Mouse (Mus musculus) splenic B cell, adult 2 months (primary cell): ENCODE data around the gene Cav1.

Source experiments
- DNase-seq: peaks from one replicate; pipeline ENCODE4 v3.0.0-alpha.2; 2011; ENCODE audit warnings: low read depth, low spot score
- H3K27me3 ChIP-seq: 2 replicates; pipeline ENCODE4 v1.6.1; 2012; ENCODE audit warnings: mild to moderate bottlenecking, low read length, moderate library complexity, mixed read lengths; ENCODE audit not compliant: control insufficient read depth, poor library complexity, insufficient read depth, severe bottlenecking
- H3K36me3 ChIP-seq: 2 replicates; pipeline ENCODE4 v1.6.1; 2012; ENCODE audit warnings: mild to moderate bottlenecking, low read length, moderate library complexity, mixed read lengths; ENCODE audit not compliant: control insufficient read depth, poor library complexity, insufficient read depth, severe bottlenecking

The Cav1 gene

DNA sequence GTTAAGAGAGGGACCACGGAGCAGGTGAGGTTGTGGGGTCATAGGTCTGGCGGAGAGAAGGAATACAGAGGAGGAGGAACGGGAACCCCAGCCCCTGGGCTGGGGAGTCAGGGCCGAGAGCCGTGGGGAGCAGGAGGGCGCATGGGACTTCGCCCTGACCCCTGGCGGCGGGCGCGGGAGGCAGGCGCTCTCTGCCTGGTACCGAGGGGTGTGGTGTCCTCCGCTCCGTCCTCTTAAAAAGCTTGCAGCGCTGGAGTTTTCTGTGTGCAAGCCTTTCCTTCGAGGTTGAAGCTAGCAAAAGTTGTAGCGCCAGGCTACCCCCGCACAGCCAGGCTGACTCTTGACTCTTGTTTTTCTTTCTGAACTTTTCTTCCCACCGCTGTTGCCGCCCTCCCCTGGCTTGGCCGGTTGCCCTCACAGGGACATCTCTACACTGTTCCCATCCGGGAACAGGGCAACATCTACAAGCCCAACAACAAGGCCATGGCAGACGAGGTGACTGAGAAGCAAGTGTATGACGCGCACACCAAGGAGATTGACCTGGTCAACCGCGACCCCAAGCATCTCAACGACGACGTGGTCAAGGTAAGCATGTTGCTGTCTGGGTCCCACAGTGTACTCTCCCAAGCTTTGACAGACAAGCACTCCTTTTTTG lies 1.5 kb downstream of the Cav1 start:
- DNase-seq, result peak; percentile 40
- no peaks in the 10 kb centered on the region for H3K36me3 ChIP-seq
- peaks cover 3% of the 10 kb centered on the region; the same call in 1 of the 2 replicates for H3K27me3 ChIP-seq

DNA sequence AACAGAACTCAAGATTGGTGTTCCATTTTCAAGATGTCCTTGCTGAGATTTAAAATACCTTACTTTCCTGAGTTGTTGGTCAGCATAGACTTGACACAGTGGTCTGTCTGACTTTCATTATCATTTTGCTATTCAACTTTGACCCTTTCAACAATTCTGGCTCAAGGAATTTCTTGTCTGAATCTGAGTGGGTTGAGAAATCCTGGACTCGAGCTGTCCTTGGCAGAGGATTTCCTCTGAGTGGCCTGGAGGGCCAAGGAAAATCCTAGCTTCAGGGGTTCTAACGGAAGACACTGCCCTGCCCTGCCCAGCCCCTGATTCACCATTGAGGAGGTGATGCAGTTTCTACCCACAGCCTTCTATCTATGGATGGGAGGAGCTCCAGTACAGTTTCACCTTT lies 2.5 kb downstream of the Cav1 start:
- Histone ChIP-seq H3K27me3 (peaks cover 3% of the 10 kb centered on the region; the same call in 1 of the 2 replicates), H3K36me3 (no peaks in the 10 kb centered on the region)
- no peak for DNase-seq

DNA sequence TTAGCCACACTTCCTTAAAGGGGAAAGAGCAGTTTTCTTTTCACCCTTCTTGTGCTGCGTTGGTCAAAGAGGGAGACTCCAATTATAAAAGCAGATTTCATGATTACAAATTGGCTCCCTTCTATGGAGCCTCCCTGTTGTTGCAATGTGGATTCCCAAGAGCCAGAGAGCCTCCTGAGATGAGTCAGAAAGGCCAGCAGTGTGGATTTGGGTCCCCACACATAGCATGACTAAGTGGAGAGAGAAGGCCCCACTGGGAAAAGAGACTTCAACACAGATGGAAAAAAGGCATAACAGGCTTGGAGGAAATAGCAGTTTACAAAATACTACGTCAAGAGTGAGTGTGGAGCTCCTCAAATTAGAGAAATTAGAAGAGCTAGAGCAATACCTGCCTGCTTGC lies 3.1 kb downstream of the Cav1 start:
- H3K36me3 ChIP-seq, result no peaks in the 10 kb centered on the region
- no peak for DNase-seq
- peaks cover 3% of the 10 kb centered on the region; the same call in 1 of the 2 replicates for H3K27me3 ChIP-seq

DNA sequence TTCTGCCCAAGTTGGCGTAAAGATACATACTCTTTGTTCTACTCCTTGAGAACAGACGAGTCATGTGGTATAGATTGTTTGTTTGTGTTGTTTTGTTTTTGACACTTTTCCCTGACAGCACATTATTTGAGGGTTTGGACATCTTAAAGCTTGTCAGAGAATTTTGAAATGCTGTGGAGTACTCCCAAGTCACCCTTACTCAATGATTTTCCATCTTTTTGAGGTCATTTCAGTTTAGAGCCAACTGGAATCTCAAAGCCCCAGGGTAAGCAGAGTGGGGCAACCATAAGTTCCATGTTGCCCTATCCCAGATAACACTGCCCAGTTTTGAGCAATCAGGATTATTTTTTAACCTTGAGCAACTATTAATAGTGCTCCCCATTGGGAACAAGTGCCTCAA lies 8.1 kb downstream of the Cav1 start:
- no peaks in the 10 kb centered on the region for H3K36me3 ChIP-seq
- no peak for DNase-seq
- H3K27me3 ChIP-seq, result no peaks in the 10 kb centered on the region

DNA sequence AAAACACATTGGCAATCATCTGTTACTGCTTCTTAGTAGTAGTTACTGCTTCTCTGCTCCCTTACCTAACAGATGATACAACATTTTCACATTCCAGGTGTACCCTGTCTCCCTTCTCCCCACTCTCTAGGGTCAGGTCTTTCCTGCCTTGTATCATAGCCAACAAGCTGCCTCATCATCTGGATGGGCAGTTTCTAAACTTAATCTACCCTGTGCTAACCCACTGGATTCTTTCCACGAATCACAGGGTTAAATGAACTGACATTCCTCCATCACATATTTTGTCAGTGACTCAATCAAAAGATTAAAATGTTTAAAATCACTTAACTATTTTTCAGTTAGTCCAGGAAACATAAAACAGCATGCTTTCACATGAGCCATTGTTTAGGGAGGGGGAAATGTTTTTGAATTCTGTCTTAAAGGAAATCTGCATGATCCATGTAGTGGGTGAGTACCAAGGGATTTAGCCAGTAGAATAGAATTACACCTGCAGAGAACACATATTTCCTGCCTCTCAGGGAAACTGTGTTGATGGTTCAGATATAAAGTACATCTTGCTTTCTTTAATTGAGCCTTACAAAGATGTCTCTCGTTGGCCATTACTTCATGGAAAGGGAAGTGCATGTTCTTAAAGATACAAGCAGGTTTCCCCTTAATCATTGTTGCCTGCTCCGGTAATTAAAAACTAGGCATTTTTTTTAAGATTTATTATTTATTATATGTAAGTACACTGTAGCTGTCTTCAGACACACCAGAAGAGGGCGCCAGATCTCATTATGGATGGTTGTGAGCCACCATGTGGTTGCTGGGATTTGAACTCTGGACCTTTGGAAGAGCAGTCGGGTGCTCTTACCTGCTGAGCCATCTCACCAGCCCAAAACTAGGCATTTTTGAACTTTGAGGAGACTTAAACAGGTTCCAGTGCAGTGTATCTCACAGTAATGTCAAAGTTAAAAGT lies 8.8 kb downstream of the Cav1 start:
- H3K27me3 ChIP-seq, result no peaks in the 10 kb centered on the region
- DNase-seq, result no peak
- H3K36me3 ChIP-seq, result no peaks in the 10 kb centered on the region

DNA sequence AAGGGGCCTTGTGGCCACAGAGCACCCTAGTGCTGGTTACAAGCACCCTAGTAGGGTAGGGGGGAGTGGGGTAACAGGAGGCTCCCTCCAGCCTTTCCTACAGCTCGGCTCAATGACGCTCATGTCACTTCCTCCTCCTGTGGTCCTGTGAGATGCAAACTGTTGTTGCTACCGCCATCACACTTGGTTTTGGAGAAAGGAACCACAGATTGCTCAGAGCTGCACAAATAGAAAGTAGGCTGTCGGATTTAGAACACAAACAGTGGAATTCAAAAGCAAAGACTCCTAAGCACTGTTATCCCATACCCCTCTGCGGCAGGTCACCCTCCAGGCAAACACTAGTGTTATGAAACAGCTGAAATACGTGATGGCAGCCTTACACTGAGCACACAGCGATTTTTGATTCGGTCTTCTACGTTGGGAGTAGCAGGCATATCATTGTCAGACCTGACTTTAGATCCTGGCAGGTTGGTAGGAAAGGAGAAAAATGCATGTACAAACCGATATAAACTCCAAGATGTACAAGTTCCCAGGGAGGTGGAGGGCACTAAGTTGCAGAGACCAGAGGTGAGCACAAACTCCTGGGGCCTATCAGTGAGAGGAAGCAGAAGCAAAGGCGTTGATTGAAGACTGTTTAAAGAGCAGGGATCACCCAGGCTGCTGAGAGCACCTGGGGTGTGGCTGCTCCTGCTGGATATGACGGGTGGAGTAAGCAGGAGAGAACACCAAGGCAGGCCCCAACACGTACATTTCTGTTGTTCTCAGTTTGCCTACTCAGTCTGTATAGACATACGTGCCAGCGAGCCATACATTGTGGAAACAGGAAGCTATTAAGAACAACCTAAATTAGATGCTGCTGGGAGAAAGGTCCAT lies 10.4 kb downstream of the Cav1 start:
- H3K27me3 ChIP-seq, result no peaks in the 10 kb centered on the region
- DNase-seq, result no peak
- H3K36me3 ChIP-seq, result no peaks in the 10 kb centered on the region

DNA sequence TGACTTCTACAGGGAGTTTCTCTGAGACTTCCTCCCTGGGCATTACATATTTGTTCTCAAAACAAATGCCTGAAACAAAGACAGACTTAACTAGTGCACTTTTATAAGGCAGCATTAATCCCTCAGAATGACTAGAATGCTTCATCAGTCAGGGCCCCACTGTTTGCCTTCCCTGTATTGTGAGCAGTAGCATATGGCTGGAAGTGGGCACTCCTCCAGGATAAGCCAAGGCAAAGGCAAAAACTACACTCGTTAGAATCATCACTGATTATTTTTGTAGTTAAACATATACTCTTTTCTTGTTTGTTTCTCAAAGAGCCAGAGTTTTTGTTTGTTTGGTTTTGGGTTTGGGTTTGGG lies 11.0 kb downstream of the Cav1 start:
- DNase-seq, result no peak
- no peaks in the 10 kb centered on the region for H3K27me3 ChIP-seq
- no peaks in the 10 kb centered on the region for H3K36me3 ChIP-seq

DNA sequence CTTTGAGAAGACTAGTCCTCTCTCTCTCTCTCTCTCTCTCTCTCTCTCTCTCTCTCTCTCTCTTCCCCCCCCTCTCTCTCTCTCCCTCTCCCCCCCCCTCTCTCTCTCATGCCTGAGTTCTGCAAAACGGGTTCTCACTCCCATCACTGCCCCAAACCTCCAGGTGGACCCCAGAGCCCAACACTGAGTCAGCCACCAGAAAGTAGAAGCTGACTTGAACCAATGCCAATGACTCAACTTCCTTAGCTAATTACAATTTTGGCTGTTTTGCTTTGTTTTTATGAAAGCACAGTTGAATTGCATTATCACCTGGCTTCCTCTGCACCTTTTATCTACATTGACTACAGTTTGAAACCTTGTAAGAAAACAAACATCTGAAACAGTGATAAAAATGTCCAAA lies 11.8 kb downstream of the Cav1 start:
- DNase-seq, result no peak
- Histone ChIP-seq H3K27me3 (no peaks in the 10 kb centered on the region), H3K36me3 (no peaks in the 10 kb centered on the region)

DNA sequence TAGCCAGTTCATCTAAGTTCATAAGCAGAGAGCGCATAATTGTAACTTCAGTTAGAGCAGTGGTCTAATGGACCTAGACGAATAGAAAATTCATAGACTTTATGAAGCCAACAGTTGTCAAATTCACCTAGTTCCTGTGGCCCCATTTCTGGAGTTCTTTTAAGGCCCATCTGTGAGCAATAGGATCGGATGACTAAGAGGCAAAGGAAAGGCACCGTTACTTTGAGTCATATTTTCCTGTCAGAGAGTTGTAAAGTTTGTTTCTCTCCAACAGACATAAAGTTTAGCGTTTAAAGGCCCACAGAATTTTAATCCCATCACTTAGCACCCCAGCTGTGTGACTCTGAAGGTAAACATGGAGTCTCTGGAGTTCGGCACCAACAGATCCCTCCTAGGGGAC lies 15.8 kb downstream of the Cav1 start:
- DNase-seq, result no peak
- no peaks in the 10 kb centered on the region for H3K36me3 ChIP-seq

DNA sequence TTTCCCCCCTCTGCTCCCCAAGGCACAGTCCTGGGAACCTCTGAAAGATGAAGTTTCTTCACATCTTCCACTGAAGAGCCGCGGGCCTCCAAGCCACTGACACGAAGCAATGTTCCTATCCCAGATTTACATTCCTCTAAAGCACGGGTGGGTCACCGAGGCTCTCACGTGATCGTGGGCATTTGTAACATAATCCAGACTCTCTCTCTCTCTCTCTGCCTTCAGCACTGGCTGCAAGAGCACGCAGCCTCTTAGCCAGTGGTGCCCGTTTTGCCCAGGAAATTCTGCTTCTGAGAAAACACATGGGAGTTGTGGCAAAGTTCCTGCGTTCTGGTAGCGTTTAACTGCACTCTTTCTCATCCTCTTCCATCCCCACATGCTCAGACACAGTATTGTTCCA lies 21.1 kb downstream of the Cav1 start:
- H3K36me3 ChIP-seq, result no peaks in the 10 kb centered on the region
- DNase-seq, result no peak
- H3K27me3 ChIP-seq, result no peaks in the 10 kb centered on the region

More for the DNA sequence above, 15.8 kb downstream of the Cav1 start:
- H3K27me3 ChIP-seq, result no peaks in the 10 kb centered on the region

DNA sequence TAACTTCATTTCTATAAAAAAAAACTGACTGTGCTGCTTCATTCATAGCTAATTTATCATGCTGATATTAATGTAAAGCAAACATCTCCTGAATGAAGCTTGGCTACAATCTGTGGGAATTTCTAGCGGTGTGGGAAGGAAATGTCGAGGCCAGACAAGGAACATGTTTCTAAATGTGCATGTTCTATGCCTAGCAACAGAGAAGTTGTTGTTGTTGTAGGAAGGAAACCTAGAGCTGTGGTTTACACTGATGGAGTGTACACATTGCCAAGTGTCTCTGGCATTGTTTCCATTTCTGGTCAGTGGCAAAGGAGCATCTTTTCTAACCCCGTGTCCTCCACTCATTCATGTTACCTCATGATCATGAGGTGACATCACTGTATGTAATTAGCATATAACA lies 23.7 kb downstream of the Cav1 start:
- no peaks in the 10 kb centered on the region for H3K36me3 ChIP-seq
- no peaks in the 10 kb centered on the region for H3K27me3 ChIP-seq
- DNase-seq, result no peak

DNA sequence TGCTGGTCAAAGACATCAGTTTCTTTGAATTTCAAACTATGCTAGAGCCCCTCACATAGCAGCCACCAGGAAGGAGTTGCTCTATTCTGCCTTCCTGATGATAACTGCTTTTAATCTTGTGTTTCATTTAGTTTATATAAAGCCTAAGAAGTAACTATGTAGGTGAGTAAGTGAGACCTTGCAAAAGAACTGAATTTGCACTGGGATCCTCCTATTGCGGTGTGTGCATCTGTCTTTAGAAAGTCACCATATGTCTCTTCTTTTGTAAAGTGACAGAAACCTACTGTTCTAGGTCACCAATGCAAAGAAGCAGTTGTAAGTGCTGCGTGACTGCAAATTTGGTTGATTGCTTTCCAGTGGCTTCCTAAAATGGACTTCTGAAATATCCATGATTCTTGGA lies 31.6 kb downstream of the Cav1 start:
- Histone ChIP-seq H3K27me3 (no peaks in the 10 kb centered on the region), H3K36me3 (no peaks in the 10 kb centered on the region)
- no peak for DNase-seq

DNA sequence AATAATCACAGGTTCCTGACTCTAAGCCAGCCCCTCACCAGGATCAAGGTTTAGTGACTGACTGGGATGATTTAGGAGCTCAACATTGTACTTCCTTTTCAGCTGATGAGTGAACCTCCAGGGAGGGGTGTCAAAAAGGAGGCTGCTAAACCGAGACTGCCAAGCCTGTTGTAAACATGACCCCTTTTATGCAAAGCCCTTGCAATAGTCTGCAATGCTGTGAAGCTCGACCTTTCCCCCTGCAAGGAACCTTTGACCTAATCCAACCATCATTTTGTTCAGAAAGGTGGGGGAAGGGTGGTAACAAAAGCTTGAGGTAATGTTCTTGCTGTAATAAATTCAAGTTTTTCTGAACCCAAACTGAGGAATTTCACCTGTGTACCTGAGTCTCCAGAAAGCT lies 34.3 kb downstream of the Cav1 start:
- Histone ChIP-seq H3K36me3 (no peaks in the 10 kb centered on the region), H3K27me3 (no peaks in the 10 kb centered on the region)
- no peak for DNase-seq

DNA sequence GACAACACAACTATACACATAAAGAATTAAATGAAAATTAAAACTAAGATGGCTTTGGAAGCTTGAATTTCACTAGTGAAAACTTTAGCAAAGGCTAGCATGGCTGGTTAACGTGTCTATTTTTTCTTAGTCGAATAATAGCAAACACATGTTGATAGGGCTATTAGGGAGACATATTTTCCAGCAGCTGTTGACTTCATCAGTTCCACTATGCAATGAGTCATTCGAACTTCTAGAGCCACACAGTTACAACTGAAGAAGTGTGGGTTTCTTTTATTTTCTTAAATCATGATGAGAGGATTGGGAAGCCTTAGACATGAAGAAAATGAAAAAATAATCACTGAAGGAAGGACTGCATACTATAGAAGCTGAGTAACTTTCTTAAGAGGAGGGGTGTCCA lies 41.9 kb downstream of the Cav1 start:
- no peak for DNase-seq
- no peaks in the 10 kb centered on the region for H3K36me3 ChIP-seq
- H3K27me3 ChIP-seq, result no peaks in the 10 kb centered on the region

DNA sequence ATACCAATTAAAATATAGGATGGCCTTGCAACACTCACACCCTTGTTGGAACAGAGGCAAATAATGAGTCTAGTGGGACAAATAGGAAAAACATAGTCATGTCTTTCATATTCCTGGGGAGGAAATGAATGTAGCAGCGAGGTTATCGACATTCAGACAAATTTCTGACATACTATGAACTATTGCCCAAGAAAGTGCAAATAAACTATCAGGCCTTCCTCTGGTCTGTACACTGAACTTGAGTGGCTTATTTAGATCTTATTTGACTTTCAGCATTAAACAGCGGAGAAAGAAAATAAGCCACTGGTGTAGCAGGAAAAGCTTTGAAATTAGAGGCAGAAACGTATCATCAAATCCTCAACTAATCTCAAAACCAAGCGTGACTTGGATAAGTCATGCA lies 44.7 kb downstream of the Cav1 start:
- Histone ChIP-seq H3K36me3 (no peaks in the 10 kb centered on the region), H3K27me3 (no peaks in the 10 kb centered on the region)
- DNase-seq, result no peak
